Mouse (Mus musculus) left cerebral cortex, postnatal 36 days (tissue): ENCODE results near the gene Hira. TPM values are rescaled to one million over a fixed set of nuclear protein-coding genes. Genes with fewer than 3 reads are reported as not detected.
"Not testable (repeated sequence)": the region's sequence is repeated elsewhere in the genome, so short reads cannot be mapped to it uniquely, and the experiment has no call there.

Source experiments
- DNase-seq, 2 experiments: peaks; one replicate each; pipeline ENCODE4 v3.0.0; 2021 to 2022; ENCODE audit warnings: low spot score in 2 of 2, mixed read lengths in 1 of 2
- intact Hi-C: fragments of 180-260 bp; cut with DNase I; formaldehyde crosslinking; loops from one replicate; pipeline ENCODE4 v1.15.1; 2025
- total RNA-seq, 2 experiments: library from RNA; stranded (reverse); gene quantifications; 2 replicates each; pipeline ENCODE4 v1.2.3; 2021

Gene Hira
- total RNA-seq, 2 experiments from 2014 or later = 71.9 to 83.9 TPM

GRCm38 (mm10) chr16:19006715-19007114, 129.9 kb downstream of the Hira start:
- intact Hi-C loops = loop anchor here (10.0 kb wide), 1 partner anchor 148 kb away; no protein-coding TSS in a partner anchor
- no peak for DNase-seq

- intact Hi-C loops = loop anchor here (10.0 kb wide), 1 partner anchor 148 kb away; no protein-coding TSS in a partner anchor
- not testable (repeated sequence) for DNase-seq
Observed at GRCm38 (mm10) chr16:19007186-19007591, 130.4 kb downstream of the Hira start.

GRCm38 (mm10) chr16:19010710-19011109, 133.9 kb downstream of the Hira start:
- DNase-seq = no peak
- intact Hi-C loops = no loop called here

- intact Hi-C loops = no loop called here
Observed at GRCm38 (mm10) chr16:19013550-19013949, 136.7 kb downstream of the Hira start.

GRCm38 (mm10) chr16:19014650-19015049, 137.8 kb downstream of the Hira start:
- DNase-seq = no peak
- intact Hi-C loops = no loop called here

More at GRCm38 (mm10) chr16:19013550-19013949, 136.7 kb downstream of the Hira start:
- no peak for DNase-seq

Other genes starting within 250 kb of the Hira start
- gene Sept5, start 247.1 kb upstream of the Hira start, total RNA-seq = 100 to 1,000 TPM; 834 to 992 TPM
- gene Cldn5, start 100.2 kb upstream of the Hira start, total RNA-seq = 10 to 100 TPM; 48.3 to 60.6 TPM
- gene Ufd1, start 65.3 kb upstream of the Hira start, total RNA-seq = 10 to 100 TPM; 77.2 to 94.9 TPM
- gene Cdc45, start 65.0 kb upstream of the Hira start, total RNA-seq = 1 to 10 TPM; 1.5 to 2.2 TPM
- 10 to 100 TPM; 28.2 to 30.6 TPM for gene 2510002D24Rik, start 40.5 kb upstream of the Hira start, total RNA-seq
- gene Gm28539, start 40.5 kb upstream of the Hira start, total RNA-seq = 1 to 10 TPM; 8.5 to 9.9 TPM
- 10 to 100 TPM; 38.4 to 38.8 TPM for gene Mrpl40, start 175 bp upstream of the Hira start, total RNA-seq